Mouse (Mus musculus): ENCODE data around the gene Rab1a. TPM values are rescaled to one million over a fixed set of nuclear protein-coding genes. Genes with fewer than 3 reads are reported as not detected.

Rab1a gene
- total and polyA plus RNA-seq, 3 experiments = 34.0 to 113 (median 105) TPM

GRCm38 (mm10) chr11:20230286-20230685, 29.1 kb downstream of the Rab1a start:
- no peak for ATAC-seq (ENCODE audit: extremely low read depth, insufficient number of reproducible peaks, low FRiP score, poor library complexity, severe bottlenecking)
- peaks cover 47% of the 10 kb centered on the region for H3K4me1 ChIP-seq (ENCODE audit: insufficient read depth, low read depth, low read length)
- TF ChIP-seq POLR2AphosphoS5 (IDR thresholded peaks at IDR 0.05; ENCODE audit: insufficient replicate concordance, low read depth, low read length) (no peak), CTCF (IDR thresholded peaks at IDR 0.05; ENCODE audit: low read depth, low read length) (no peak)

GRCm38 (mm10) chr11:20231128-20231878, 30.1 kb downstream of the Rab1a start:
- H3K4me1 ChIP-seq (ENCODE audit: insufficient read depth, low read depth, low read length) = peaks cover 47% of the 10 kb centered on the region
- H3K36me3 ChIP-seq (replicated peaks) = peaks cover 79% of the 10 kb centered on the region
- ATAC-seq (ENCODE audit: extremely low read depth, insufficient number of reproducible peaks, low FRiP score, poor library complexity, severe bottlenecking) (peak; percentile 99), DNase-seq (ENCODE audit: low spot score) (peak; percentile 72)
- peak; percentile 80 for TF ChIP-seq TAL1 (conservative IDR thresholded peaks at IDR 0.05; ENCODE audit: low read depth, low read length)
- no peak for TF ChIP-seq GATA2 (IDR thresholded peaks at IDR 0.05; ENCODE audit: borderline replicate concordance, low read depth, low read length)
- H3K27me3 ChIP-seq (ENCODE audit: insufficient read depth, low read length) = no peaks in the 10 kb centered on the region
- H3K9me3 ChIP-seq (replicated peaks) = no peaks in the 10 kb centered on the region
- no peak overlapping the region; the same call in 1 of the 2 replicates for H3K4me3 ChIP-seq (ENCODE audit: low read depth, low read length)

More at GRCm38 (mm10) chr11:20230286-20230685, 29.1 kb downstream of the Rab1a start:
- Histone ChIP-seq H3K36me3 (replicated peaks) (peaks cover 78% of the 10 kb centered on the region), H3K4me3 (ENCODE audit: low read depth, low read length) (no peak overlapping the region), H3K27me3 (ENCODE audit: insufficient read depth, low read length) (no peaks in the 10 kb centered on the region), H3K9me3 (replicated peaks) (no peaks in the 10 kb centered on the region)
- no peak for DNase-seq (ENCODE audit: low spot score)

GRCm38 (mm10) chr11:20232016-20232755, 31.0 kb downstream of the Rab1a start:
- DNase-seq (ENCODE audit: low spot score) (no peak), ATAC-seq (ENCODE audit: extremely low read depth, insufficient number of reproducible peaks, low FRiP score, poor library complexity, severe bottlenecking) (no peak)
- Histone ChIP-seq H3K4me3 (ENCODE audit: low read depth, low read length) (no peak overlapping the region; the same call in 1 of the 2 replicates), H3K36me3 (replicated peaks) (peaks cover 86% of the 10 kb centered on the region), H3K9me3 (replicated peaks) (no peaks in the 10 kb centered on the region), H3K27me3 (ENCODE audit: insufficient read depth, low read length) (no peaks in the 10 kb centered on the region), H3K4me1 (ENCODE audit: insufficient read depth, low read depth, low read length) (peaks cover 51% of the 10 kb centered on the region)
- TF ChIP-seq GATA2 (IDR thresholded peaks at IDR 0.05; ENCODE audit: borderline replicate concordance, low read depth, low read length) (no peak), GATA1 (IDR thresholded peaks at IDR 0.05; ENCODE audit: borderline replicate concordance, low read length) (no peak)

- peaks cover 45% of the 10 kb centered on the region for H3K4me1 ChIP-seq (ENCODE audit: insufficient read depth, low read depth, low read length)
- no peak for DNase-seq (ENCODE audit: low spot score)
- no peaks in the 10 kb centered on the region for H3K9me3 ChIP-seq (replicated peaks)
- ATAC-seq (ENCODE audit: extremely low read depth, insufficient number of reproducible peaks, low FRiP score, poor library complexity, severe bottlenecking) = no peak
- TF ChIP-seq POLR2AphosphoS5 (IDR thresholded peaks at IDR 0.05; ENCODE audit: insufficient replicate concordance, low read depth, low read length) (no peak), GATA2 (IDR thresholded peaks at IDR 0.05; ENCODE audit: borderline replicate concordance, low read depth, low read length) (no peak), GATA1 (IDR thresholded peaks at IDR 0.05; ENCODE audit: borderline replicate concordance, low read length) (no peak), TAL1 (conservative IDR thresholded peaks at IDR 0.05; ENCODE audit: low read depth, low read length) (no peak), CTCF (IDR thresholded peaks at IDR 0.05; ENCODE audit: low read depth, low read length) (no peak)
- no peak overlapping the region for H3K4me3 ChIP-seq (ENCODE audit: low read depth, low read length)
- no peaks in the 10 kb centered on the region for H3K27me3 ChIP-seq (ENCODE audit: insufficient read depth, low read length)
- H3K36me3 ChIP-seq (replicated peaks) = peaks cover 86% of the 10 kb centered on the region
Observed at GRCm38 (mm10) chr11:20234233-20234632, 33.0 kb downstream of the Rab1a start.

GRCm38 (mm10) chr11:20237018-20237417, 35.8 kb downstream of the Rab1a start:
- TF ChIP-seq GATA1 (IDR thresholded peaks at IDR 0.05; ENCODE audit: borderline replicate concordance, low read length) = no peak
- no peak for TF ChIP-seq TAL1 (conservative IDR thresholded peaks at IDR 0.05; ENCODE audit: low read depth, low read length)
- TF ChIP-seq CTCF (IDR thresholded peaks at IDR 0.05; ENCODE audit: low read depth, low read length) = no peak
- no peak for TF ChIP-seq GATA2 (IDR thresholded peaks at IDR 0.05; ENCODE audit: borderline replicate concordance, low read depth, low read length)
- no peak for TF ChIP-seq POLR2AphosphoS5 (IDR thresholded peaks at IDR 0.05; ENCODE audit: insufficient replicate concordance, low read depth, low read length)
- no peak overlapping the region for H3K4me3 ChIP-seq (ENCODE audit: low read depth, low read length)
- no peaks in the 10 kb centered on the region for H3K9me3 ChIP-seq (replicated peaks)
- H3K27me3 ChIP-seq (ENCODE audit: insufficient read depth, low read length) = no peaks in the 10 kb centered on the region
- DNase-seq (ENCODE audit: low spot score) (no peak), ATAC-seq (ENCODE audit: extremely low read depth, insufficient number of reproducible peaks, low FRiP score, poor library complexity, severe bottlenecking) (no peak)
- H3K4me1 ChIP-seq (ENCODE audit: insufficient read depth, low read depth, low read length) = peaks cover 18% of the 10 kb centered on the region
- H3K36me3 ChIP-seq (replicated peaks) = peaks cover 96% of the 10 kb centered on the region

GRCm38 (mm10) chr11:20237976-20238375, 36.7 kb downstream of the Rab1a start:
- Histone ChIP-seq H3K36me3 (replicated peaks) (peaks cover 95% of the 10 kb centered on the region), H3K9me3 (replicated peaks) (no peaks in the 10 kb centered on the region), H3K4me1 (ENCODE audit: insufficient read depth, low read depth, low read length) (peaks cover 14% of the 10 kb centered on the region), H3K4me3 (ENCODE audit: low read depth, low read length) (no peak overlapping the region), H3K27me3 (ENCODE audit: insufficient read depth, low read length) (no peaks in the 10 kb centered on the region)
- ATAC-seq (ENCODE audit: extremely low read depth, insufficient number of reproducible peaks, low FRiP score, poor library complexity, severe bottlenecking) (no peak), DNase-seq (ENCODE audit: low spot score) (no peak)
- TF ChIP-seq GATA2 (IDR thresholded peaks at IDR 0.05; ENCODE audit: borderline replicate concordance, low read depth, low read length) (no peak), GATA1 (IDR thresholded peaks at IDR 0.05; ENCODE audit: borderline replicate concordance, low read length) (no peak), CTCF (IDR thresholded peaks at IDR 0.05; ENCODE audit: low read depth, low read length) (no peak), TAL1 (conservative IDR thresholded peaks at IDR 0.05; ENCODE audit: low read depth, low read length) (no peak), POLR2AphosphoS5 (IDR thresholded peaks at IDR 0.05; ENCODE audit: insufficient replicate concordance, low read depth, low read length) (no peak)
